Mouse (Mus musculus) G1E (cell line): ENCODE results near the gene Pln. TPM values are rescaled to one million over a fixed set of nuclear protein-coding genes. Genes with fewer than 3 reads are reported as not detected.

Experiments
- ATAC-seq: 2 replicates; pipeline ENCODE4 v1.8.0; 2016; ENCODE audit warnings: mild to moderate bottlenecking; ENCODE audit not compliant: insufficient number of reproducible peaks, poor library complexity, low FRiP score, severe bottlenecking; ENCODE audit errors: extremely low read depth
- DNase-seq: peaks from one replicate; pipeline ENCODE4 v3.0.0; 2012; ENCODE audit warnings: low spot score
- H3K27me3 ChIP-seq: 2 replicates; pipeline ENCODE4 v1.6.1; 2012; ENCODE audit warnings: mild to moderate bottlenecking, low read length, inconsistent platforms; ENCODE audit not compliant: insufficient read depth
- H3K36me3 ChIP-seq: replicated peaks from 2 replicates; pipeline ENCODE3; 2012; ENCODE audit warnings: mild to moderate bottlenecking, inconsistent platforms
- H3K4me1 ChIP-seq: 2 replicates; pipeline ENCODE4 v1.6.1; 2012; ENCODE audit warnings: low read depth, low read length, inconsistent platforms, mixed read lengths; ENCODE audit not compliant: insufficient read depth
- H3K4me3 ChIP-seq: 2 replicates; pipeline ENCODE4 v1.5.1; 2012; ENCODE audit warnings: low read depth, mild to moderate bottlenecking, inconsistent platforms, low read length, moderate library complexity, mixed read lengths
- H3K9me3 ChIP-seq: replicated peaks from 2 replicates; pipeline ENCODE4 v1.6.1; 2012; ENCODE audit warnings: inconsistent platforms
- CTCF ChIP-seq: IDR thresholded peaks from 2 replicates; pipeline ENCODE4 v1.5.1; 2012; ENCODE audit warnings: low read depth, low read length, inconsistent platforms, mixed read lengths
- GATA1 ChIP-seq: IDR thresholded peaks from 2 replicates; pipeline ENCODE4 v1.6.1; 2012; ENCODE audit warnings: borderline replicate concordance, low read length, inconsistent platforms, mixed read lengths
- GATA2 ChIP-seq: IDR thresholded peaks from 2 replicates; pipeline ENCODE4 v1.6.1; 2012; ENCODE audit warnings: low read depth, low read length, inconsistent platforms, borderline replicate concordance
- POLR2AphosphoS5 ChIP-seq: IDR thresholded peaks from 2 replicates; pipeline ENCODE4 v1.6.1; 2012; ENCODE audit warnings: low read depth, low read length, inconsistent platforms; ENCODE audit not compliant: insufficient replicate concordance
- TAL1 ChIP-seq: conservative IDR thresholded peaks from 2 replicates; pipeline ENCODE4 v1.6.1; 2012; ENCODE audit warnings: low read depth, low read length, inconsistent platforms, mixed read lengths
- polyA plus RNA-seq: library from polyadenylated mRNA; stranded (reverse); fragments of >175 nt; gene quantifications from 2 replicates; pipeline ENCODE4 v1.2.3, GENCODE M21; 2012
- total RNA-seq, 2 experiments: library from RNA; stranded (forward) in 1 of 2; stranded (reverse) in 1 of 2; fragments of 200-1000 nt in 1 of 2; fragments of >200 nt in 1 of 2; fragmentation: Nextera tagmentation in 1 of 2; gene quantifications; 2 replicates each; pipeline ENCODE4 v1.2.3; 2014 to 2017

Pln gene
- total and polyA plus RNA-seq, 3 experiments: not detected

DNA sequence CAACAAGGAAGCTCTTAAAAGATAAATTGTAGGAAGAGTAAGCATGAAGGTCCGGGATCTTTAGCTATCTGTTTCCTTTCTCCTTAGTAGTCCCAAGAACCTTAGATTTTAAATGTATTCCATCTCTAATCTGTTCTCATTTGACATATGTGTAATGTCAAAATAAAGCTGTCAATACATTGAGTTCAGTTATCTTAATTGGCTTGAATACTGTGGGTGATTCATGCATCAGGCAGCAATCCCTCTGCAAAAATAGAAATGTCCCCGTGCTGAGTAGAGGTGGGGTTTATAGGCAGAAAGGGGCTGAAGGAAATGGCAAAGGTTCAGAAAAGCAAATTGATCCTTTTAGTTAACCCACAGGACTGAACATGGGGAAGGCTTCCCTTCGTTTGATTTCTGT is 8.2 kb upstream of the Pln start:
- no peaks in the 10 kb centered on the region for H3K9me3 ChIP-seq
- DNase-seq (no peak), ATAC-seq (no peak)
- H3K4me1 ChIP-seq: no peaks in the 10 kb centered on the region
- no peaks in the 10 kb centered on the region for H3K27me3 ChIP-seq
- H3K36me3 ChIP-seq: no peaks in the 10 kb centered on the region
- TF ChIP-seq POLR2AphosphoS5 (no peak), TAL1 (no peak), GATA2 (no peak), GATA1 (no peak), CTCF (no peak)
- no peak overlapping the region for H3K4me3 ChIP-seq

- H3K9me3 ChIP-seq: no peaks in the 10 kb centered on the region
- DNase-seq: no peak
- H3K27me3 ChIP-seq: no peaks in the 10 kb centered on the region
- no peak overlapping the region for H3K4me3 ChIP-seq
- TF ChIP-seq POLR2AphosphoS5 (no peak), TAL1 (no peak), GATA2 (no peak), GATA1 (no peak), CTCF (no peak)
- no peaks in the 10 kb centered on the region for H3K36me3 ChIP-seq
- no peaks in the 10 kb centered on the region for H3K4me1 ChIP-seq
- ATAC-seq: no peak
Observed at GRCm38 (mm10) chr10:53332752-53333151, 4.7 kb upstream of the Pln start.

GRCm38 (mm10) chr10:53335266-53335665 is 2.2 kb upstream of the Pln start:
- Histone ChIP-seq H3K4me1 (no peaks in the 10 kb centered on the region), H3K27me3 (no peaks in the 10 kb centered on the region), H3K9me3 (no peaks in the 10 kb centered on the region), H3K36me3 (no peaks in the 10 kb centered on the region), H3K4me3 (no peak overlapping the region)
- no peak for TF ChIP-seq GATA1
- no peak for TF ChIP-seq CTCF
- TF ChIP-seq TAL1: no peak
- TF ChIP-seq GATA2: no peak
- no peak for TF ChIP-seq POLR2AphosphoS5
- ATAC-seq (no peak), DNase-seq (no peak)

GRCm38 (mm10) chr10:53335974-53336373 is 1.5 kb upstream of the Pln start:
- ATAC-seq (no peak), DNase-seq (no peak)
- no peaks in the 10 kb centered on the region for H3K36me3 ChIP-seq
- no peak overlapping the region for H3K4me3 ChIP-seq
- H3K9me3 ChIP-seq: no peaks in the 10 kb centered on the region
- H3K27me3 ChIP-seq: no peaks in the 10 kb centered on the region
- TF ChIP-seq TAL1 (no peak), POLR2AphosphoS5 (no peak), GATA2 (no peak), GATA1 (no peak), CTCF (no peak)
- H3K4me1 ChIP-seq: no peaks in the 10 kb centered on the region

DNA sequence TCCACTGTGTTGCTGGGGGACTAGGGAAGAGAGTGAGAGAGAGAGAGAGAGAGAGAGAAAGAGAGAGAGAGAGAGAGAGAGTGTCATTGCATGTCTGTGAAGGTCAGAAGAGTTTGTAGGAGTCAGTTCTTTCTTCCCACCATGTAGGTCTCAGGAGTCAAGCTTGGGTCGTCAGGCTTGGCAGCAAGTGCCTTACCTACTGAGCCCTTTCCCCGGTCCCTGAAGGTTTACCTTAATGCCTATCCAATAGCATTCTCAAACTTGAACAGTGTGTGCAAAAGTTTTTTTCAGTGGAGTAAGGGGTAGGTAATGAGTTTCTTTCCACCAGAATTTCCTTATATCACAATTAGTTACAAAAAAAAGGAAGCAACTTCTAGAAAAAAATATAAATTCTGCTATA is 1.6 kb downstream of the Pln start:
- Histone ChIP-seq H3K36me3 (no peaks in the 10 kb centered on the region), H3K4me1 (no peaks in the 10 kb centered on the region), H3K9me3 (no peaks in the 10 kb centered on the region), H3K4me3 (no peak overlapping the region), H3K27me3 (no peaks in the 10 kb centered on the region)
- ATAC-seq (no peak), DNase-seq (no peak)
- TF ChIP-seq GATA2 (no peak), GATA1 (no peak), TAL1 (no peak), CTCF (no peak), POLR2AphosphoS5 (no peak)

- Histone ChIP-seq H3K27me3 (no peaks in the 10 kb centered on the region), H3K9me3 (no peaks in the 10 kb centered on the region), H3K4me3 (no peak overlapping the region), H3K36me3 (no peaks in the 10 kb centered on the region), H3K4me1 (no peaks in the 10 kb centered on the region)
- TF ChIP-seq POLR2AphosphoS5: no peak
- TF ChIP-seq CTCF: no peak
- TF ChIP-seq GATA1: no peak
- no peak for TF ChIP-seq GATA2
- no peak for TF ChIP-seq TAL1
- ATAC-seq (no peak), DNase-seq (no peak)
Observed at GRCm38 (mm10) chr10:53341288-53341965, 4.0 kb downstream of the Pln start.

- Histone ChIP-seq H3K4me1 (no peaks in the 10 kb centered on the region), H3K27me3 (no peaks in the 10 kb centered on the region), H3K9me3 (no peaks in the 10 kb centered on the region), H3K4me3 (no peak overlapping the region), H3K36me3 (no peaks in the 10 kb centered on the region)
- DNase-seq (no peak), ATAC-seq (no peak)
- TF ChIP-seq GATA2: no peak
- no peak for TF ChIP-seq CTCF
- TF ChIP-seq POLR2AphosphoS5: no peak
- TF ChIP-seq GATA1: no peak
- TF ChIP-seq TAL1: no peak
Observed at GRCm38 (mm10) chr10:53342166-53342728, 4.8 kb downstream of the Pln start.
